Comparison of ENCODE assay signal across 16 mouse cellular contexts in the genomic region with DNA sequence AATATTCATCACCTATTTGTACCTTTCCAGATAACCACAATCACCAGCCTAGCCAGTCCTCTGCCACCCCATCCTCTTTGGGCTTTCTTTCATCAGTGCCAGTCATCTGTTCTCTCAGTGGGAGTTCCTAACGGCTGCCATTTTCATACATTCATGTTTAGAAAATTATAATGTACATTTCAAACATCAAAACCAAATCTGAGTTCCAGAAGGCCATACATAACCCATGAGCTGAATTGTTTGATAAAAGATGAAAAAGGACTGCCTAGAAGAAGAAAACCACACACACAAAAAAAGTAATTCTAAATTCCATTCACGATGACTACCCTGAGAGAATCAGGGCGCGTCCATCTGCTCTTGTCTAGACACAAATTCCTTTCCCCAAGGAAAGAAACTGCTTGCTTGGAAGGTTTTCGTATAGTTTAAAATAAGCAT.
DNase-seq lines count a peak whose midpoint lies in the region; ATAC-seq lines count a peak whose summit lies in the region.
"Had no signal": no experiment of that assay in that cellular context is flagged by ENCODE, and none has a peak within 500 bp of the region (broad histone marks: within the 10 kb centered on the region; RNA-seq: fewer than 3 reads in every experiment).

No protein-coding gene starts in this region.

- H3K4me3 ChIP-seq in forebrain, embryonic 15.5 days, result no peak overlapping the region
- H3K4me3 ChIP-seq in forebrain, embryonic 12.5 days (replicated peaks), result no peak overlapping the region
- H3K4me3 ChIP-seq in midbrain, embryonic 13.5 days (replicated peaks), result no peak overlapping the region
- H3K4me3 ChIP-seq in midbrain, embryonic 10.5 days, result no peak overlapping the region
- H3K4me3 ChIP-seq: gastrocnemius, adult 2 months; limb, embryonic 12.5 days; neural tube, embryonic 12.5 days had no signal

- H3K4me2 ChIP-seq in forebrain, embryonic 15.5 days (replicated peaks), result no peak overlapping the region
- H3K4me2 ChIP-seq in forebrain, embryonic 12.5 days, result no peak overlapping the region
- no peak overlapping the region for H3K4me2 ChIP-seq in midbrain, embryonic 13.5 days (replicated peaks)
- H3K4me2 ChIP-seq: limb, embryonic 12.5 days; neural tube, embryonic 12.5 days had no signal

- ATAC-seq in forebrain, embryonic 15.5 days (replicated peaks), result no peak
- no peak for ATAC-seq in forebrain, embryonic 12.5 days (ENCODE audit: low FRiP score)
- 0 out of 2 replicates have a peak, but pooled peaks have one; percentile 50 for ATAC-seq in midbrain, embryonic 13.5 days

- 64% methylated on average over 5 of the region's 5 CpGs for WGBS in forebrain, embryonic 15.5 days
- 80% methylated on average over 5 of the region's 5 CpGs for WGBS in forebrain, embryonic 12.5 days
- 62% methylated on average over 5 of the region's 5 CpGs for WGBS in midbrain, embryonic 13.5 days
- WGBS in midbrain, embryonic 10.5 days, result 91% methylated on average over 5 of the region's 5 CpGs

- H3K9me3 ChIP-seq in forebrain, embryonic 15.5 days, result no peaks in the 10 kb centered on the region
- no peaks in the 10 kb centered on the region for H3K9me3 ChIP-seq in forebrain, embryonic 12.5 days
- H3K9me3 ChIP-seq in midbrain, embryonic 13.5 days, result no peaks in the 10 kb centered on the region
- no peaks in the 10 kb centered on the region for H3K9me3 ChIP-seq in midbrain, embryonic 10.5 days (replicated peaks)
- H3K9me3 ChIP-seq: limb, embryonic 12.5 days; neural tube, embryonic 12.5 days had no signal

- H3K27ac ChIP-seq in forebrain, embryonic 15.5 days (replicated peaks), result 0 out of 2 replicates have a peak overlapping the region, but pooled peaks have one; percentile 19
- H3K27ac ChIP-seq in forebrain, embryonic 12.5 days, result no peak overlapping the region
- H3K27ac ChIP-seq in midbrain, embryonic 13.5 days, result no peak overlapping the region
- H3K27ac ChIP-seq in midbrain, embryonic 10.5 days (replicated peaks), result no peak overlapping the region
- H3K27ac ChIP-seq: gastrocnemius, adult 2 months; limb, embryonic 12.5 days; neural tube, embryonic 12.5 days had no signal

- no peaks in the 10 kb centered on the region for H3K27me3 ChIP-seq in forebrain, embryonic 15.5 days
- no peaks in the 10 kb centered on the region for H3K27me3 ChIP-seq in forebrain, embryonic 12.5 days
- no peaks in the 10 kb centered on the region for H3K27me3 ChIP-seq in midbrain, embryonic 13.5 days
- H3K27me3 ChIP-seq in midbrain, embryonic 10.5 days (ENCODE audit: low read depth, poor library complexity, severe bottlenecking), result no peaks in the 10 kb centered on the region
- H3K27me3 ChIP-seq: limb, embryonic 12.5 days; neural tube, embryonic 12.5 days had no signal

- no peak overlapping the region for H3K9ac ChIP-seq in forebrain, embryonic 15.5 days (replicated peaks)
- H3K9ac ChIP-seq in forebrain, embryonic 12.5 days, result no peak overlapping the region
- H3K9ac ChIP-seq in midbrain, embryonic 13.5 days (replicated peaks), result no peak overlapping the region
- H3K9ac ChIP-seq: limb, embryonic 12.5 days; neural tube, embryonic 12.5 days had no signal

- H3K36me3 ChIP-seq in forebrain, embryonic 15.5 days, result no peaks in the 10 kb centered on the region
- no peaks in the 10 kb centered on the region for H3K36me3 ChIP-seq in forebrain, embryonic 12.5 days (replicated peaks)
- H3K36me3 ChIP-seq in midbrain, embryonic 13.5 days, result no peaks in the 10 kb centered on the region
- no peaks in the 10 kb centered on the region for H3K36me3 ChIP-seq in midbrain, embryonic 10.5 days
- H3K36me3 ChIP-seq: limb, embryonic 12.5 days; neural tube, embryonic 12.5 days had no signal

- DNase-seq in midbrain, embryonic 10.5 days (ENCODE audit: low spot score), result no peak
- DNase-seq in cerebellum, adult 8-10 months, result peak; percentile 31
- DNase-seq in right cerebral cortex, postnatal 10 days (ENCODE audit: low spot score in 2 of 2), result peak; percentile 43 to 71
- no peak for DNase-seq in ovary, postnatal 36 days (ENCODE audit: low spot score)
- no peak for DNase-seq in embryo, embryonic 10.5 days (ENCODE audit: low spot score)
- DNase-seq: adrenal gland, postnatal 36 days; gastrocnemius, adult 2 months; heart, postnatal 36 days; lung, postnatal 36 days; retina, postnatal 1 day; thymus, adult 18-20 months had no signal

- H3K4me1 ChIP-seq in forebrain, embryonic 15.5 days, result no peaks in the 10 kb centered on the region
- H3K4me1 ChIP-seq in forebrain, embryonic 12.5 days, result no peaks in the 10 kb centered on the region
- H3K4me1 ChIP-seq in midbrain, embryonic 13.5 days (replicated peaks), result no peaks in the 10 kb centered on the region
- H3K4me1 ChIP-seq in midbrain, embryonic 10.5 days, result no peaks in the 10 kb centered on the region
- H3K4me1 ChIP-seq: limb, embryonic 12.5 days; neural tube, embryonic 12.5 days had no signal

Comparison
In these comparisons a context has a peak if more than half of its experiments do, and no peak if none do; other contexts are left out.
1. DNase-seq: peak in cerebellum, adult 8-10 months (single experiment) and right cerebral cortex, postnatal 10 days (2 of 2); none in midbrain, embryonic 10.5 days (single experiment), ovary, postnatal 36 days (single experiment) and embryo, embryonic 10.5 days (single experiment).